Mouse (Mus musculus): ENCODE measurements at regions not wholly inside any gene's neighbourhood (a gene's known extent, or its start where the extent isn't known, plus 50 kb on each side); places are given as distances from the start of the nearest gene placed in this dataset.

DNA sequence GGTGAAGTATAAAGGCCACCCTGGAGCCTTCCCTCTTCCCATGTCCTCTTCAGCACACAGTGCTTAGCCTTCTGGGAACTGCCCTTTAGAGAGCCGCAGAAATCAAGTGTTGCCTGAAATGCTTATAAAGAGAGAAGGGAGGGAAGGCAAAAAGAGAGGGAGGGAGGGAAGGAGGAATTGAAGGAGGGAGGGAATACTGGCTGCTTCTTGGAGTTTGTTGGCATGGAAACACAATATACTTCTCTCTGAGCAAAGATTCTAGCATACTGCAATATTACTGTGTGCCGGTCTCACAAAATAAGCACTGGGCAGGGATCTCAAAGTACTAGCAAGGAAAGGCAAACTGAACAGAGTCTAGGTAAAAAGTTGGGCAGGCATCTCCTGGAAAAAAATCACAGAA lies 225.9 kb upstream of the Ldb2 start:
- DNase-seq = no peak

DNA sequence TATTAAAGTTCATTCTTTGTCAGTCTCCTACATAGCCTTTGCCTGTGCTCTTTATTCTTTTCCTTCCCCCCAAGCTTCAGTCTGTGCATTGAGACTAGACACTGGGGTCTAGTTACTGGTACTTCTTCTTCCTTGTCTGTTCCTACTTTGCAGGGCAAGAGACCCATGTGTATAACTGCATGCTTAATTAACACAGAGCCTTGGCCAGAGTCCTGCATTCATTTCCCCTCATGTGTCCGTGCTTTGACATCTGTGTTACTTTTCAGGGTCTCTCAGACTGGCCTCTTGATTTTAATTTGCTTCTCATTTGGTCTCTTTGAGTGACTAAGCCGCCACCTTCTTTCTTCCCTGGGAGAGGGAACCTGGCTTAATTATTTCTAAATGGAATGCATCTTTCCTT lies 208.4 kb upstream of the Ldb2 start:
- DNase-seq = no peak

DNA sequence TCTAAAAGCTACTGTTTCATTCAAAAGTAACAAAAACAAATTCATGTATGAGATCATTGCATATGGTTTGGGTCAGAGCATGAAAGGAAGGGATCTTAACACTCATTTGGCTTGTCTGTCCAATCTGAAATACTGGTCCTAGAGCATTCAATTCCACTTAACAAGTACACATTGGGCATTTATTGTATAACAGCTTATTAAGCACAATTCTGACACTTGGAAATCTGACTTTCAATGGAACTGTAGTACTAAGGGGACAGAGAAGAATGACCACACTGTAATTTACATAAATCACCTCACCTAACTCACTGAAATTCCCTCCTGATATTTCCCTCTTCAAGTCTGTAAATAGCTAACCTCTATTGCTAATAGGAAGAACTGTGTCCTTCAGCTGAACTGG lies 201.5 kb upstream of the Ldb2 start:
- DNase-seq = no peak

DNA sequence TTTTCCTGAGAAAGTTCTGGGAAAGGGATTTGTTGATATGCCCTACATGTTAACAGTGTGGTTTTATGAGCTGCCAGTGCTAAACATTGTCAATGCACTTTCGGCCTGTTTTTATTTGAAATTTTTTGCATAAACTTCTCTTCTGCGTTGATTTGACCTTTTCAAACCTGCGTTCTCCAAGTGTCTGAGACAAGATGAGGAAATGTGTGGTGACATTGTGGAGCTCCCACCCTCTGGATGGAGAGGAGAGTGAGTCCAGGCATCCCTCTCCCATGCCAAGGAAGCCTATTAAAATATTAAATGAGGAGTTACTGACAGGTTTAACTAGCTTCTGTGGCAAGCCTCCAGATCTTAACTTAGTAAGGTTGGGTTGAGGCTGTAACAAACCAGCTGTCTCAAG lies 199.6 kb upstream of the Ldb2 start:
- no peak for DNase-seq

DNA sequence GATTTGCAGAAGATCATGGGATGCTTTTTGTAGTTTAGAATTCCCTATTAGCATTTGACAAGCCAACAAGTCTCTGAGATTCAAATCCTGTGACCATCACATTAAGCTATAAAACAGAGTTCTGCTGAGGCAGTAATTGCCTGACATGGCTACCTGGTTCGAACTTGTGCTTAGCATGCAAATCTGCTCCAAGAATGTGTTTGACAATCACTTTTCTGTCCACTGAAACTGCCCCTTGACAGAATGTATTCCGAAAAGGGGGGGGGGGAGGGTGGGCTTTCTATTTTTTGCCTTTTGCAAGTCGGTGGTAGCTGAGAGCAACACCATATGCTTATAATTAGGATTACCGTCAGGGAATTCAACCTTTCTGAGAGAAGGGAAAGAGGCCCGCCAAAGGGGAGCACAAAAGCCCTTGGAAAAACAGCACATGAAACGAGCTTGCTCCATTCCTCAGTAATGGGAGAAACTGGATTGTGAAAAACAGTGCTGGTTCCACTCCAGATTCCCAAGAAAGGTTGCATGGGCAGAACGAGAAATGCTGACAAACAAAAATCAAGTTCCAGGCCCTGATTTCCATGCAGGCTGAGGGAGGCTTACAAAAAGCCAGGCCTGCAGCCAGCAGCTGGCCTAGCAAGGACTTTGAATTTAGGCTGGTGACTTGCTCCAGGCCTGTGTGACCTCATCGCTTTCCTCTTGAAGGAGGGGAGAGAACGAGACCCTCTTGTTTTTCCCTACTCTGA lies 176.1 kb upstream of the Ldb2 start:
- DNase-seq = peak; percentile 16

DNA sequence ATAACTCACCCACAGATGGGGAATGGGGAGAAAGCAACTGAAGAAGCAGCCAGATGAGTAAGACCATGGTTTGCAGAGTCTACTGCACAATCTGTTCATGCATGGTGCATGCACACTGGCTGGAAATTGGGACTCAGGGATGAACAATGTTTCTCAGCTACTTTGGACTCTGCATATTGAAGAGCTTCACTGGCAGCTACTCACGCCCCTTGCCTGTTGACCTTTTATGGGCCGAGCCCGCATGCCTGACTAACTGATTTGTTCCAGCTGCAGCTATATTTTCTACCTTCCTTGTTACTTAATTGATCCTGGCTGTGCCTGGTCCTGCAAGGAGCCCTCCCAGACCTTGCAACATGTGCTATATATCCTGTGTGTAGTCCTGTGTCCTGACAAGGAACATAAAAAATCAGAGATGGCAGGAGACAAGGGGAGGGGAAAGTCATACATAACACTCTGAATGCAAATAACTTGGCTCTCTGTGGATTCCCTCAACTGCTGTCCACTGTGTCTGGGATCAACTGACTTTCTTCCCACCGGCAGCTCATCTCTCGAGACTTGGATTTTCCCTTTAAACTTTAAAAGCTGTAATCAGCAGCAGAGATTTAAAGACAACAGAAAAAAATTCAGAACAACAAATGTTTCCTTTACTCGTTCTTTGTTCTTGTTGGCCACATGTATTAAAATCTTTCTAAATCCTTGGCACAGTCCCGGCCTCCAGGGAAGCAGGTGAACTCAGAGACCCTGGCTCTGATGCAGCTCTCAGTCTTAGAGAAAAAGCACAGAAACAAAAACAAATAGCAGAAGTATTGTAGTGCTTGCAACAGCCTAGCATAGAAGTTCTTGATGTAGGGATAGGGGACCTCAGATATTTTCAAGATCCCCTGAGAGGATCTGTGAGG lies 143.8 kb upstream of the Ldb2 start:
- no peak for DNase-seq

DNA sequence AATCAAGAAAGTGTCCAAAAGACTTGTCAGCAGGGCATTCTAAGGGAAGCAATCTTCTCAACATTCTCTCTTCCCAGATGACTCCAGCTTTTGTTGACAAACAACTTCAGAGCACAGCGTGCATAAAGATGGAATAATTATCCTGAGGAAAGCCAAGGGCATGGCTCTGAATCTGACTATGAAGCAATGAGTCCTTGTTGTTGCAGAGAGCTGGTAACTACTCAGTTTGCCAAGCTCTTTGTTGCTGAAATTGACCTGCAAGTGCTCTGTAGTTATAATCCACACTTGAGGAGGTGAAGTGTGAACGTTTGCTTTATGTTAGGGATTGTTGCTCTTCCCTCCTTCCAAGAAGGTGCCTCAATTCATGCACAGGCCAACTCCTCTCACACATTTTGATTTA lies 143.1 kb upstream of the Ldb2 start:
- no peak for DNase-seq

DNA sequence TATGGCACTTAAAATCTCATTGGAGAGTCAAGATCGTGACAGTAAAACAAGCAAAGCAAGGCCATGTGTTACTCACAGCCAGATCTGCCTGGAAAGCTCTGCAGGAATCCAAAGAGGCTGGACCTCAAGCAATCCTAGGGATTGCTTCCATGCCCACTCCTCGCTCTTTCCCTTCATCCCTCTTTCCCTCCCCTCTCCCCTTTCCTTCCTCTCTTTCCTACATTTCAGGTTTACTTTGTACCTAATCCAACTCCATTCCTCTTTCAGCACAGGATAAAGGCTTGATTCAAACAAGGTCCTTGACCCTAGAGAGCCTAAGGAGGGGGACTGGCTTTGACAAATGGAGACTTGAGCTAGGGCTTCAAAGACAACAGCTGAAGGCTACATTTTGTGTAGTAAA lies 126.0 kb upstream of the Ldb2 start:
- no peak for DNase-seq

DNA sequence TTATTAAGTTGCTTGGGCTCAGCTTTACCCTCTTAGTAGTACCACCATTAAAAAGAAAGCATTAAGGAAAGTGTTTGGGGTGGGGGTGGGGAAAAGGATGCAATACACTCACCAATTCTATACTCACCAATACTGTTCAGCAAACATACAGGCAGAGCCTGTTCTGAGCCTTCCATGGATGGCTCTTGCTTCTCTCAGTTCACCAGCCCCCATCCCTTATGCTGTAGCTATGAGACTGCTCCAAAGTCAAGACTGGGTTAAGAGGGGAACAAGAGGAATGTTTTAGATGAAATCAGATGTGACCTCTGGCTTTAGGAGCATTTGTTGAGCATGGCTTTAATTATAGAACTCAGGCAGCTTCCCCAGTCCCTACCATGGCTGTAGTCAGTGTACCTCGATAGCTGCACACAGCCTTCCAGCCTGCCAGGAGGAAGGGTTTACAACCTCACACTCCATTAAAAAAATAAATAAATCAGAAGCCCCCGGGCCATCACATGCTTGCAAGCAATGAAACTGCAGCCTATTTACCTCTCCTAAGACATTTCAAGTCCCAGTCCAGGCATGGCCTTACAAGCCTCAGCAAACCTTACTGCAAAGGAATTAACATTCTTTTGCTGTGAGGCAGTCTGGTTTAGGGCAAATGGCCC lies 122.8 kb upstream of the Ldb2 start:
- no peak for DNase-seq

DNA sequence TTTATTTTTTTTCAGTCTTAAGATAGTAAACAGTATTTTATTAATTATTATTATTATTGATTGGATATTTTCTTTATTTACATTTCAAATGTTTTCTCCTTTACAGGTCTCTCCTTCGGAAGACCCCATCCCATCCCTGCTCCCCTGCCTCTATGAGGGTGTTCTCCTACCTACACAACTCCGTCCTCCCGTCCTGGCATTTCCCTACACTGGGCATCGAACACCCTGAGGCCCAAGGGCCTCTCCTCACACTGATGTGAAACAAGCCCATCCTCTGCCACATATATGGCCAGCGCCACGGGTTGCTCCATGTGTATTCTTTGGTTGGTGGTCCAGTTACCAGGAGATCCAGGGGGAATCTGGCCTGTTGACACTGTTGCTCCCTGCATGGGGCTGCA lies 118.3 kb upstream of the Ldb2 start:
- DNase-seq = no peak

DNA sequence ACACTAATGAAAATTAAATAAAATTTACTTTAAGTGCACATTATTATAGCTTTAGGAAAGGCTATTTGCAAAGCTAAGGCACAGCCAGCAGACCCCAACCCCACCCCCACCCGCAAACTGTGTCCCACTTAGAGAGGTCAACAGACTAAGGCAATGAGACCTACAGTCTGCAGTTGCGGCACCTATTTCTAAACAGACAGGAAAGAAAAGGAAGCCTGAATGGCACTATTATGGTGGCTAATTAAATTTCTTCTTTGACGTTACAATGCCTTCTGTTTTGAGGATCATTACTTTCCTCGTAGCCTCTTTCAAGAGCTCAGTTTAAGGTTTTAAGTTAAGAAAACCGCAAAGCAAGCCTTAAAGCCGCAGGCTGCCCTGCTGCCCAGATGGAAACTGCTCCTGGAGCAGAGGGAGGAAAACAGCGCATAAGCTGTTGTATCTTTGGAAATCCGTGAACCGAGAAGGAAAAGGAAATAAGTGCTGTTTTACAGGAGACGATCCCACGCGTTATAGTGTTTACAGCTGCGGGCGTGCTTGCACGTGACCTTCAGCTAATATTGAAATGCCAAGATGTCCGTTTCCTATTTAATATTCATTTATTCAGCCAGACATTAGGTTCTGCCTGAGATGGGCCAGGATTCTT lies 117.8 kb upstream of the Ldb2 start:
- DNase-seq = no peak

DNA sequence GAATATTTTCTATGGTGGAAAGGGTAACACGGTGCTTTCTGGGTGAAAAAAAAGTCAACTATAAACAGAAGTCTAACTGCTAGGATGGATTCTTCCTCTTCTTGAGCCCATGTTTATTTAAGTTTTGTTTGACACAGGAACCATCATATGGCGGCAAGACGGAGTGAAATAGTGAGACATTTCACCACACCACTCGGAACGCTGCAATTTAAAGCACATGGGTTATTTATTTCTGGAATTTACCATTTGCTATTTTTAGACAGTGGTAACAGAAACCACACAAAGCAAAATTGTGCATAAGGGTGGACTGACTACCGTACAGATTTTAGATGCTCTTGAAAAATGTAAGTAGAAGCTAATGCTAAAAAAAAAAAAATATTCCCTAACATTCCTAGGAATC lies 103.1 kb upstream of the Ldb2 start:
- DNase-seq = no peak

DNA sequence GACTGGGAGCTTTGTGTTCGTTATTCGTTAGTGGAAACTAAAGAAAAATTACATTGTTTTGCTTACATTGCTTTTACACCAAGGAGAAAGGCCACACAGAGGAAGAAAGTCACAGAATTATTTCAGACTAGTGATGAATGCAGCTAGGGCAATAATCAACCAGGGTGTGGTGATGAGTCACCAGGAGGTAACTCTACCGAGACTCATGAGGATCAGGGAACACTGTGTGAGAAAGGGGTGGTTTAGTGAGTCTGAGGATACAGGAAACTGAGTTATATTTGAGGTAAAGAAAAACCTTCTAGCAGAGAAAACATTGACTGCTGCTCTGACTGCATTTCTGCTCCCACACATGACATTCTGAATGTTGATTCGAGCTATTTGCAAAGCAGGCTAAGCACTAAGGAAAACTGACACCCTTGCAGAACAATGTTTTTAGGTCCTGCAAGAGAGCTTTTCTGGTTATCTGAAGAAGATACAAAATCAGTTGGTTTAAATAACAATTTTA lies 87.1 kb upstream of the Ldb2 start:
- no peak for DNase-seq

DNA sequence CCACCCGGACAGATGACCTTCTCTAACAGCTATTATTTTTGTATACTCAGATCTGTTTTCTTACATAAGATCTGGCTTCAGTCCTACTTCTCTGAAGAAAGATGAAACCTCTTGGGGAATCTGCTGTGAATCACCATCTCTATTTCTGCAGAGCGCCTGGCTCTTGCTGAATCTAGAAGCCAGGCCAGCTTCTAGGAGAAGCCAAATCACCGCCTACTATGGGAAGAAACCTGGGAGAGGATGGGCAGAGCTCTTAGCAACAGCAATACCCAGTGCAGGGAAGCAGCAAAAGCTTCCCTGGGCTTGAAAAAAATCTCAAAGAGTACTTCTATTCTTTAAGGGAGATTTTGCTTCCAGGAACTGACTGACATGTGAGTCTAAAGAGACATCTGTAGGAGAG lies 77.5 kb upstream of the Ldb2 start:
- DNase-seq = no peak

DNA sequence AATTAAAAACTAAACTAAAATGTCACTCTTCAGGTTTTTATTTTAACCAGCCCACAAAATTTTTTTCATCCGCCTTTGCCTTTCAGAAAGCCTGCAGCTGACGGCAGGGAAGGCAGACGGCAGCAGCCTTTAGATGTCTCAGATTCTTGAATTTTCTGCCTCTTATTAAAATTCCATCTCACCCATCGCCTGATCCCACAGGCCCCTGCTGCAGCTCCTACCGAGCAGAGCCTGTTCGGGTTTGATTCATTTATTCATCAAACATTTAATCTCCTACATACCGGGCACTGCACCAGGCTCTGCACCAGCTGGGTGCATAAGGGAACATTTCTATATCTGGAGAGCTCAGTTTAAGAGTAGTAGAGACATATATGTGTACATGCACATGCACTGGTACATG lies 72.8 kb upstream of the Ldb2 start:
- no peak for DNase-seq

DNA sequence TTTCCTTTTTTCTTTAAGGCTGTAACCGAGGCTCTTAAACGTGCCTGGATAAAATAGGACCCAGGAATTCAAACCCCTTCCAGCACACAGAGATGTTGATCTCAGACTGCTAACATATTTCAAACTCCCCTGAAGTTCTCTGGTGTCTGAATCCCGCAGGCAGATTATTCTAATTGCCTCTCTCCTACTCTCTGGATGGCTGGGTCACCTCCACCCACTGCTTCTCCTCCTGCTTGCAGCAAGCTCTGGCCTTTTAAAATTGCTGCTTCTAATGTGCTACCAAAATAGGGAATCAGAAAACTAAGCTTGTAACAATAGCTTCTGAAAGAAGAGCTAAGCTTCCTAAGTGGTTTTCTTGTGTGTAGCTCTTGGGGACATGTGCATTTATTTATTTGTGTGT lies 64.4 kb upstream of the Ldb2 start:
- DNase-seq = no peak

DNA sequence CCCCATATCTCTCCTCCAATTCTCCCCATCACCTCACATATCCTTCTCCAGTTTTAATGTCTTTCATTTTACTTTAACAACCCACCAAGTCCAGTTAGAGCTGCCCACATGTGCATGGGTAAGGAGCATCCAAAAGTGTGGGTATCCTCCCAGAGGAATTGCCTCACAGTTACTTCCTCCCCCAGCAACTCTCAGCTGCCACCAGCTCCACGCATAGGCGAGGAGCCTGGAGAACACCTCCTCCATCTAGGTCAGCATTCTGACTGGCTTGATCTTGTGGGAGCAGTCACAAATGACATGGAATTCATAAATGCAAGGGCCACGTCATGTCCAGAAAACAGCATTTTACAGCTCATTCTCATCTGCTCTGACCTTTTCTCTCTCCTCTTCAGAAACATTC lies 63.9 kb upstream of the Ldb2 start:
- DNase-seq = no peak

DNA sequence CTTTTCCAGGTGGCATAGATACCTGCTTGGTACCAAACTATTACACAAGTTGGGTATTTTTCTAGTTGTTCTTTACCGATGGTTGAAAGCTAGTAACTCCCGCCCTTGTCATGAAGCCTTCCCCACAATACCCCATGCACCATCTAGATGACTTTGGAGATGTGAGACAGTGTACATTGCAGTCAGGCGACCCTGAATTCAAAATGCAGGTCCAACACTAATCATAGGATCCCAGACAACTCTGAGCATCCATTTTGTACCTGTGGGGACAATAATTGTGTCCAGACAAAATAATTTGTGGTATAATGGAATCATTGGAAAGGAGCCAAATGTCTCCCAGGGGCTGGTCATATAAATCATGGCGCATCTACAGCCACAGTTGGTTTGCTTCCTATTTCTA lies 54.7 kb upstream of the Ldb2 start:
- no peak for DNase-seq

All from retina, postnatal 1 day (tissue).